Mouse (Mus musculus) forelimb bud, embryonic 11.5 days (tissue): ENCODE results near the gene Nhsl2.
A peak's percentile ranks its signal among the peaks of the same experiment; 100 is the strongest.

Experiments used
- DNase-seq: peaks from one replicate; pipeline ENCODE4 v3.0.0-alpha.2; 2012; ENCODE audit warnings: low read depth, low spot score

The Nhsl2 gene

DNA sequence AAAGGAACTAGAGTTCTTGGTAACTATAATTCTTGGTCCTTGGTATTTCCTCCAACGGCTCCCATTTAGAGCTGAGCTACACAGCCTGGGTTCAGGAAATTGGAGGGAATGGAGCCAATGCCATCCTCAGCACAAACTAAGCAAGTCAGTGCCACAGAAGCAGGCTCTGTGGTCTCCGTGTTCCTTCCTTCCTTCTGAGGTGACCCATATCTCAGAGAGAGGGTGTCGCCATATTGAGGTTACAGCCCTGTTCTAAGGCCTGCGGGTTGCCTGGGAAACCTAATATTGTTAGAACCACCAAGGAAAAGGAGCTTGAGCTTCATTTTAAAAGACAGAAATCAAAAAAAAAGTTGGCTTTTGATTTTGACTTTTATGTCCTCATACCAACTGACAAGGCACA lies 193.2 kb downstream of the Nhsl2 start:
- DNase-seq: no peak

GRCm38 (mm10) chrX:102050552-102050951 lies 201.4 kb downstream of the Nhsl2 start:
- DNase-seq: no peak

- no peak for DNase-seq
These were observed 202.0 kb downstream of the Nhsl2 start for GRCm38 (mm10) chrX:102051225-102051624.

- no peak for DNase-seq
These were observed 204.2 kb downstream of the Nhsl2 start for GRCm38 (mm10) chrX:102053371-102053770.

GRCm38 (mm10) chrX:102054009-102054408 lies 204.8 kb downstream of the Nhsl2 start:
- DNase-seq: no peak

DNA sequence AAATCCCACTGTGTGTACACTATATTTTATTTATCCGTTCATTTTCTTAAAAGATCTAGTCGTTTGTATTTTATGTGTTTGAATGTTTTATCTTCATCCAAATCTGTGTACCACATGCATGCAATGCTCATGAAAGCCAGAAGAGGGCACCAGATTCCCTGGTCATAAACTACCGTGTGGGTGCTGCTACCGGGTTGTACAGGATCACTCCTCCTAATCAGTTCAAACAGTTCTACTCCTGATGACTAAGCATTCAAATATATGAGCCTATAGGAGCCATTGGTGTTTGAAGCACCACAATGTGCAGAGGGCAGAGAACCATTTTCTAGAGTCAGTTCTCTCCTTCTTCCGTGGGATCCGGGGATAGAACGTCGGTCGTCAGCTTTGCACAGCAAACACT lies 210.3 kb downstream of the Nhsl2 start:
- DNase-seq: no peak

DNA sequence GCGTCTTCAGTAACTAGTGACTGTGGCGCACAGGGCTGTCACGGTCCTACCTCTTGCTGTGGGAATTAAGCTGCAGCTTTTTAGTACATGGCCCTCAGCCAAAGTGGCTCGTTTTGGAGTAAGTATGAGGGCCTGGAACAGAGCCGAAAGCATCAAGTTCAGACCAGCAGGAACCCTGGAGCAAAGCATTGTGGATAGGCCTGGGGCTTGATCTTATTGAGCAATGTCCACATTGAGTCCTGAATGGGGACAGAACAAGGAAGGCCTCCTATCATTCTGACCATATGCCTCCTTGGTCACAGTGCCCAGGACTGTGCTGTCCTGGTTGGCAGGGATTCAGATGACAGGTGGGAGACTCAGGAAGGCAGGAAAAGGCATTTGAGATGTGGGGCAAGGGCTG lies 211.1 kb downstream of the Nhsl2 start:
- DNase-seq: no peak

GRCm38 (mm10) chrX:102060891-102061290 lies 211.7 kb downstream of the Nhsl2 start:
- no peak for DNase-seq

GRCm38 (mm10) chrX:102064062-102064461 lies 214.9 kb downstream of the Nhsl2 start:
- DNase-seq: no peak

DNA sequence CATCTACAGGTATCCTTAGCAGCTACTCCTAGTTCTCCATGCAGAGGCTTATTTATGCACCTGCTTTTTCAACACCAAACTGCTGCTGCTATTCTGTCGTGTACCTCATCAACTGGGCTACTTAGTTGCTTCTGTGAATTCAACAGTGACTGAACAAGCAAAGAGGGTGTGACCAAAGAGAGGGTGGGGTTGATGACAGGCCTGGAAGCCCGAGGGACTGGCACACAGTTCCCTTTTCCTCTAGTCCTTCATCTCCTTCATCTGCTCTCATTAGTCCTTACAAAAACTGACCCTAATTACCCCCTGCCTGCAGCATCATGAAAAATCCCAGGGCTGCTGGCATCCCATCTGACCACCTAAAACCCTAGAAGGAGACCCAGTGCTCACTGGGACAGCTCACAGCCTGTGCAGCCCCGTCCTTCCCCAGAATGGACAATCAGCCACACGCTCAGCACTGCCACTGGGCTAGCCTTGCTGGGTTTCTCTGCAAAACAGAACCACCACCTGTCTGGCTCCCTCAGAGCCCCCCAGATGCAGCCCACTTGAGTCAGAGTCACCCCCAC lies 216.1 kb downstream of the Nhsl2 start:
- DNase-seq: no peak

- peak; percentile 79 for DNase-seq
These were observed 216.9 kb downstream of the Nhsl2 start for GRCm38 (mm10) chrX:102066134-102066533.

GRCm38 (mm10) chrX:102067118-102067517 lies 217.9 kb downstream of the Nhsl2 start:
- DNase-seq: no peak

- DNase-seq: no peak
These were observed 219.8 kb downstream of the Nhsl2 start for GRCm38 (mm10) chrX:102068811-102069540.

GRCm38 (mm10) chrX:102070591-102071471 lies 221.6 kb downstream of the Nhsl2 start, which contains the start of gene Rtl5:
Gene Rtl5 (minus strand): TSS chrX:102071304.
- peak; percentile 79 for DNase-seq

- DNase-seq: no peak
These were observed 222.3 kb downstream of the Nhsl2 start for GRCm38 (mm10) chrX:102071517-102071916.

- no peak for DNase-seq
These were observed 224.6 kb downstream of the Nhsl2 start for GRCm38 (mm10) chrX:102073605-102074325.

DNA sequence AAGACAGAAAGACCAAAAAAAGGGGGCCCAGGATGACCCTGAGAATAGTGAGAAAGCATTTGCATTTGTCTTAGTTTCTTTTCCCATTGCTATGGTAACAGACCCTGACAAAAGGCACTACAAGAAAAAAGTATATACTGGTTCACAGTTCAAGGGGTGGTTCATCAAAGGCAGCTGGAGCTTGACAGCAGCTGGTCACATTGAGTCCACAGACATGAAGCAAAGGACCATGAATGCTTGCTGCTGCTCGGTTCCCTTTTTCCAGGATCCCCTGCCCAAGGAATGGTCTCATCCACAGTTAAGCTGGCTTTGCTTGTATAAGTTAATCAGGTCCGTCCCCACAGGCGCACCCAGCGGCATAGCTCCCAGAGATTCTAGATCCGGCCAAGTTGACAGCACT lies 225.2 kb downstream of the Nhsl2 start:
- no peak for DNase-seq

DNA sequence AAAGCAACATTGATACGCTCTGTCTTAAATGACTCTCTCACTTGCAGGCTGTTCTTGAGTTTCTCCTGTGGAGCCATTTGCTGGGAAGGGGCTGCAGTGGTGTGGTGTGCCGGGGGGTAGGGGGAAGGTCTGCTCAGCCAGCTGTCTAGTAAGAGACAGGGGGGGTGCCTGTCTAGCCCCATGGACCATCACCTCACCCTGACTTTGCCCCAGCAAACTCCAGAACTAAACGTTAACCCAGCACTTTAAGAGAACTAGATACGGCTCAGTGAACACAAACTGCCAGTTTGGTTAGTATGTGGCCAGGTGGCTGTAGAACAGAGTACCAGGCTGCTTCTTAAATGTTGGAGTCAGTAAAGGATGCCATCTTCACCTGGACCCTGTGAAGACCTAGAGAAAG lies 226.0 kb downstream of the Nhsl2 start:
- no peak for DNase-seq

DNA sequence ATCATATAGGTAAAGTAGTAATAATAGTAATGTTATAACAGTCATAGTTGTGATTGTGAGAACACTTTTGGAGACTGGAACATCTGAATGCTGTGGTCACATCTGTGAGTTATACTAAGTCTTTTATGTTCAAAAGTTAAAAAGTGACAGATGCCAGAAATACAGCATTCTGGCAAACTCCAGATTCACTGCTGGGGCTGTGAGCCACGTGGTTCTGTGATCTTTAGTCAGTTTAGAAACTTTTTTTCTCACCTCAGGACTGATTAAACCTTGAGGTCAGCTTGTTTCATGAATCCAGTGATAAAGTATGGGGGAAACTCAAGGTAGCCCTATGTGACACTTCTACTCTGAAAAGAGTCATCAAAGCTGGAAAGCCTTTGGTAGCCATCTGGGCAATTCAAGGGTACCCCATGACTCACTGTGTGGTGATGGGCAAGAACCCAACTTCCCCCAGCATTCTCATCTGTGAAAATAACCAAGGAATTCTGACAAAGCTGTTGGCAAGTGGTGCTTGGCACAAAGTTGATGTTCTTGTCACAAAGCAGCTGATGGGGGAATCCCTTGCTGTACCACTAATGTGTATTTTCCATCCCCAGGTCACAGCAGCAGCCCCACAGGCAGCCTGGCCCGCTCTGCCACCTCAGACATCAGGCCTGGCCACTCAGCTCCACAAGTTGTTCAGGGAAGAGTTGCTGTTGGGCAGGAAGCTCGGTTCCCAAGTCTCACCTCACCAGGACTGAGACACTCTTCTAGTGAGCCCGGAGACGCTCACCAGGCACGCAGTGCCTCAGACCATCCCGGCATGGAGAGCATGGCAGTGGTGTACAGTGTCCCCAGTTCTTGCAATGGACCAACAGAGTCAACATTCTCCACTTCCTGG lies 227.9 kb downstream of the Nhsl2 start:
- no peak for DNase-seq

DNA sequence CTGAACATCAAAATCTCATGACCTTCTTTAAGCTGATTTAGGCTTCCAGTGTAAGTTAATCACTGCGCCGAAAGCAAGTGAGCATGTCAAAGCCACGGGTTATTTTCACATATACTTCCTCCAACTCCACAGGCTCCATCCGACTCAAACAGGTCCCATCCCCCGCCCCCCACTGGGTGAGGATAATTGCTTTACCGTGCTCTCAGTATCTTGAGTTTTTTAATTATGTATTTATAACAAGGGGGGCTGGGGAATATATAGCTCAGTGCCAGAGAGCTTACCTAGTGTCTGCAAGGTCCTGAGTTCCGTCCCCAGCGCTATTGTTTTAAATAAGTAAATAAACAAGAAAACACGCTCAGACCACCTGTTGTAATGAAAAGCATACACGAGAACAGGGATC lies 231.9 kb downstream of the Nhsl2 start:
- no peak for DNase-seq
